Mouse (Mus musculus) heart, postnatal 25 days (tissue): ENCODE results near the gene Hprt. TPM values are rescaled to one million over a fixed set of nuclear protein-coding genes. Genes with fewer than 3 reads are reported as not detected.

Experiments
- microRNA-seq: library from miRNA; unstranded; fragments of <30 nt; microRNA quantifications from one replicate; pipeline ENCODE4 v1.2.0, GENCODE M21; 2022
- total RNA-seq, 2 experiments: library from RNA; stranded (reverse); gene quantifications; 2 replicates each; pipeline ENCODE4 v1.2.3; 2021

Gene Hprt
- total RNA-seq, 2 experiments from 2014 or later = 57.7 to 66.7 TPM

Small RNA genes lying within 50 kb of the gene (microRNA-seq; reads per million reads assigned to microRNA genes)
- 5,847 reads per million, percentile 92 among the genes with 10 or more reads in this experiment for gene Mir322
- 2,662 reads per million, percentile 88 among the genes with 10 or more reads in this experiment for gene Mir351
- gene Mir450-1 = 4.4 reads per million, percentile 10 among the genes with 10 or more reads in this experiment
- gene Mir450-2 = 16.4 reads per million, percentile 33 among the genes with 10 or more reads in this experiment
- 94.7 reads per million, percentile 57 among the genes with 10 or more reads in this experiment for gene Mir450b
- 188 reads per million, percentile 64 among the genes with 10 or more reads in this experiment for gene Mir503
- 850 reads per million, percentile 78 among the genes with 10 or more reads in this experiment for gene Mir542

Other genes with a start within 250 kb of the Hprt start
- under 1 TPM; 0.22 to 0.60 TPM for gene Ccdc160, start 196.9 kb upstream of the Hprt start, total RNA-seq
- 1 to 10 TPM; 4.1 to 5.2 TPM for gene Phf6, start 75.9 kb upstream of the Hprt start, total RNA-seq